Mouse (Mus musculus) thymus, adult 2 months (tissue): ENCODE measurements around the gene Selplg.

Experiments used
- CTCF ChIP-seq: fragments of 200-500 bp; IDR thresholded peaks from 2 replicates; pipeline ENCODE4 v1.5.1; 2012; ENCODE audit warnings: mild to moderate bottlenecking, control low read depth, low read length, moderate library complexity, borderline replicate concordance; ENCODE audit not compliant: control insufficient read depth, poor library complexity, insufficient read depth; ENCODE audit errors: extremely low read depth
- POLR2A ChIP-seq: fragments of 200-500 bp; IDR thresholded peaks from 2 replicates; pipeline ENCODE4 v1.6.1; 2012; ENCODE audit warnings: mild to moderate bottlenecking, low read length, control low read depth, moderate library complexity; ENCODE audit not compliant: control insufficient read depth, poor library complexity, insufficient read depth; ENCODE audit errors: extremely low read depth

DNA sequence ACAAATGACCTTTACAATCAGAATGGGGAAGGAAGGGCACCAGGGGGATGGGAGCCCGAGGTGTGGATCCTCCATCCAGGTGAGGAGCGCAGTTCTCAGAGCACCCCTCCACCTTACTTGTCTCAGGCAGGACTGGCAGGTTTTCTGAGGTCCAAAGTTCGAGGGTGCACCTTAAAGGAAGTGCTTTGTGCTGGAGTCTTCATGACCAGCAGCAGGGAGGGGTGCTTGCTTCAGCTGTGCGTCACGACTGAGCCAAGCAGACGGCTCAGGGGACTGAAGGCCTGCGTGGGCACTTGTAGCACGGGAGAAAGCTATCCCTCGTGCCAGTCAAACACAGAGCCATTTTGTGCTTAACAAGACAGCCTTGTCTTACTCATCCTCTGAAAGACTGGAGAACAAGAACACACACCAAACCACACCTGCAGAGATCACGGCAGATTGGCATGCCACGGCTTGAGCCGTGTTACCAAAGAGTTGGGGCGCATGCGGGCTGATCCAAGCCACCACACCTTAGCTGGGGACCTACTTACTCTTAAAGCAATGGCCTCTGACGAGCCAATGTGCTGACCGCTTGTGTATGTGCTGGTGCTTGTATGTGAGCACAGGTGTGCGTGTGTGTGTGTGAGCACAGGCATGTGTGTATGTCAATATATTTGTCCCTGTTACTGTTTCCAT is 46.6 kb upstream of the Selplg start:
- TF ChIP-seq CTCF (no peak), POLR2A (no peak)
